Mouse (Mus musculus) lung, postnatal 0 days (tissue): ENCODE data around the gene Nudt4. TPM values are rescaled to one million over a fixed set of nuclear protein-coding genes. Genes with fewer than 3 reads are reported as not detected.

Source experiments
- ATAC-seq: fragments of 200-750 bp; cut with Nextera tagmentation; 2 replicates; pipeline ENCODE4 v1.8.0; 2017; ENCODE audit warnings: moderate library complexity
- DNase-seq: peaks from one replicate; pipeline ENCODE4 v3.0.0-alpha.2; 2016; ENCODE audit warnings: low spot score
- H3K27ac ChIP-seq: fragments of 300-500 bp; sonication (generic); 2 replicates; pipeline ENCODE4 v1.5.1; 2014; ENCODE audit warnings: antibody characterized with exemption, mild to moderate bottlenecking, low read length, mixed read lengths
- H3K27me3 ChIP-seq: fragments of 300-500 bp; sonication (generic); replicated peaks from 2 replicates; pipeline ENCODE4 v1.6.1; 2014; ENCODE audit warnings: low read length, mixed read lengths; ENCODE audit not compliant: insufficient read depth
- H3K36me3 ChIP-seq: fragments of 300-500 bp; sonication (generic); 2 replicates; pipeline ENCODE4 v1.6.1; 2014; ENCODE audit warnings: low read length, mixed read lengths; ENCODE audit not compliant: insufficient read depth
- H3K4me1 ChIP-seq: fragments of 300-500 bp; sonication (generic); 2 replicates; pipeline ENCODE4 v1.6.1; 2014; ENCODE audit warnings: antibody characterized with exemption, low read depth, low read length, mixed read lengths; ENCODE audit not compliant: insufficient read depth
- H3K4me2 ChIP-seq: fragments of 300-500 bp; sonication (generic); replicated peaks from 2 replicates; pipeline ENCODE4 v1.6.1; 2014; ENCODE audit warnings: low read depth, mild to moderate bottlenecking, low read length, moderate library complexity, mixed read lengths
- H3K4me3 ChIP-seq: fragments of 300-500 bp; sonication (generic); 2 replicates; pipeline ENCODE4 v1.5.1; 2014; ENCODE audit warnings: low read depth, low read length
- H3K9ac ChIP-seq: fragments of 300-500 bp; sonication (generic); replicated peaks from 2 replicates; pipeline ENCODE4 v1.6.1; 2014; ENCODE audit warnings: low read depth, mild to moderate bottlenecking
- H3K9me3 ChIP-seq: fragments of 300-500 bp; sonication (generic); 2 replicates; pipeline ENCODE4 v1.6.1; 2016; ENCODE audit warnings: low read length, mixed read lengths
- CTCF ChIP-seq: IDR thresholded peaks from 2 replicates; pipeline ENCODE4 v1.5.1; 2016; ENCODE audit warnings: antibody characterized with exemption, mild to moderate bottlenecking
- EP300 ChIP-seq: IDR thresholded peaks from 2 replicates; pipeline ENCODE4 v1.6.1; 2016; ENCODE audit warnings: antibody characterized with exemption, mild to moderate bottlenecking, control low read depth
- WGBS: fragments of 180-500 bp; shearing (Covaris S2); extraction: QIAGEN DNeasy Blood & Tissue Kit; methylation state at CpG from one replicate; pipeline ENCODE4 v1.1.7; 2014; 5-methylcytosine and 5-hydroxymethylcytosine counted together
- polyA plus RNA-seq: library from polyadenylated mRNA; unstranded; fragments of >200 nt; fragmentation: Nextera tagmentation; extraction: Ambion mirVana; gene quantifications from 2 replicates; pipeline ENCODE4 v1.2.1, GENCODE M21; 2015

Nudt4 gene
- polyA plus RNA-seq, 1 experiment from 2014 or later = 50.3 TPM

- no peaks in the 10 kb centered on the region for H3K36me3 ChIP-seq
- TF ChIP-seq CTCF = no peak
- TF ChIP-seq EP300 = no peak
- no peak for ATAC-seq
- no peak for DNase-seq
- no peak overlapping the region for H3K27ac ChIP-seq
- H3K4me2 ChIP-seq = no peak overlapping the region
- H3K9ac ChIP-seq = no peak overlapping the region
- no peaks in the 10 kb centered on the region for H3K27me3 ChIP-seq
- no peaks in the 10 kb centered on the region for H3K9me3 ChIP-seq
- H3K4me3 ChIP-seq = no peak overlapping the region
- peaks cover 8% of the 10 kb centered on the region; the same call in 1 of the 2 replicates for H3K4me1 ChIP-seq
- WGBS = 31% methylated on average over 2 of the region's 2 CpGs
Observed at GRCm38 (mm10) chr10:95569441-95569840, 5.5 kb upstream of the Nudt4 start.

DNA sequence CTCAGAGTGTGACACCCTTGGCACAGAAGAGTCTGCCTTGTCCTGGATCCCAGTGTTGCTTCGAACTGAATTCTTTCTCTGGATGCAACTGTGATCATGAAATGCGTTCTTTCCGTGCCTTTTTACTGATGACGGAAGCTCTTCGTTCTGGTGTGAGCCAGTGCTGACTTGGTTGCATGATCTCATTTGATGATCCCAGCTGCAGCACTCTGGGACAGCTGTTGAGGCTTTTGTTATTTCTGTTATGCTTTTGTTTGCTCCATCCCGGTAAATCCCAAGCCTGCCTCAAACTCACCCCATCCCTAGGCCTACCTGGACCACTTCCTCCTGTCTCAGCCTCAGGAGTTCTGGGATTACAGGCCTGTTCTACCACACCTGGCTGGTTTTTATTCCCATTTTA lies 4.1 kb upstream of the Nudt4 start:
- H3K4me3 ChIP-seq = no peak overlapping the region
- no peaks in the 10 kb centered on the region for H3K9me3 ChIP-seq
- H3K9ac ChIP-seq = no peak overlapping the region
- 82% methylated on average over 6 of the region's 6 CpGs for WGBS
- no peaks in the 10 kb centered on the region for H3K36me3 ChIP-seq
- no peak for DNase-seq
- no peak for TF ChIP-seq EP300
- no peak for TF ChIP-seq CTCF
- peaks cover 8% of the 10 kb centered on the region; the same call in 1 of the 2 replicates for H3K4me1 ChIP-seq
- no peak overlapping the region for H3K4me2 ChIP-seq
- H3K27me3 ChIP-seq = no peaks in the 10 kb centered on the region
- no peak overlapping the region for H3K27ac ChIP-seq
- ATAC-seq = no peak

DNA sequence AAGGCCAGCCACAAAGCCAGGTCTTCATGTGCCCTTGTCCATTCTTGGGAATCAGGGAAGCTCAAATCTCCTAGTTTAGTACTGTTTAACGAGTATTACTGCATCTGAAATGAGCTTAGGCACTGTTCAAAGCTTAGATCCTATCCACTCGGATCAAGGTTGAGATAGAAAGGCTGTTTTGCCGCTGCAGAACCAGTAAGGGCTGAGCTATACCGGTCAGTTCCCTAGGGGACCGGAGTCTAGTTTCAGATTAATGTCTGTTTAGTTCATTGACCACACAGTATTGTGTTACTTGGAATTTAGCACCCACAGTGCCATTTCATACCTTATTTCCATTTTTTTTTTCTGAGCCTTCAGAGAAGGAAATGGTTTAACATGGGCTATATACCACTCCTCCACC lies 3.6 kb upstream of the Nudt4 start:
- H3K4me1 ChIP-seq = peaks cover 8% of the 10 kb centered on the region; the same call in 1 of the 2 replicates
- H3K4me3 ChIP-seq = no peak overlapping the region
- ATAC-seq (no peak), DNase-seq (no peak)
- H3K27ac ChIP-seq = no peak overlapping the region
- H3K9ac ChIP-seq = no peak overlapping the region
- H3K9me3 ChIP-seq = no peaks in the 10 kb centered on the region
- no peaks in the 10 kb centered on the region for H3K36me3 ChIP-seq
- no peak overlapping the region for H3K4me2 ChIP-seq
- H3K27me3 ChIP-seq = no peaks in the 10 kb centered on the region
- WGBS = 80% methylated on average over 5 of the region's 5 CpGs
- no peak for TF ChIP-seq EP300
- TF ChIP-seq CTCF = no peak

GRCm38 (mm10) chr10:95566786-95567185 lies 2.8 kb upstream of the Nudt4 start:
- H3K4me3 ChIP-seq = no peak overlapping the region
- H3K27ac ChIP-seq = no peak overlapping the region
- ATAC-seq (no peak), DNase-seq (no peak)
- no peak overlapping the region for H3K4me2 ChIP-seq
- no peaks in the 10 kb centered on the region for H3K36me3 ChIP-seq
- TF ChIP-seq CTCF (no peak), EP300 (no peak)
- no peaks in the 10 kb centered on the region for H3K27me3 ChIP-seq
- WGBS = 84% methylated on average over 3 of the region's 3 CpGs
- H3K9me3 ChIP-seq = no peaks in the 10 kb centered on the region
- peaks cover 8% of the 10 kb centered on the region; the same call in 1 of the 2 replicates for H3K4me1 ChIP-seq
- no peak overlapping the region for H3K9ac ChIP-seq

GRCm38 (mm10) chr10:95565156-95565854 lies 1.4 kb upstream of the Nudt4 start:
- 22% methylated on average over 14 of the region's 14 CpGs for WGBS
- Histone ChIP-seq H3K9ac (no peak overlapping the region), H3K9me3 (no peaks in the 10 kb centered on the region), H3K4me2 (peak overlapping the region; percentile 22; the same call in 1 of the 2 replicates), H3K36me3 (no peaks in the 10 kb centered on the region), H3K27me3 (no peaks in the 10 kb centered on the region), H3K27ac (no peak overlapping the region; the same call in 1 of the 2 replicates), H3K4me3 (no peak overlapping the region), H3K4me1 (peaks cover 13% of the 10 kb centered on the region; the same call in 1 of the 2 replicates)
- ATAC-seq (no peak), DNase-seq (peak; percentile 37)
- TF ChIP-seq CTCF (no peak), EP300 (no peak)

- Histone ChIP-seq H3K4me3 (peak overlapping the region; percentile 93), H3K36me3 (no peaks in the 10 kb centered on the region), H3K27ac (peak overlapping the region; percentile 87), H3K27me3 (no peaks in the 10 kb centered on the region), H3K4me1 (peaks cover 13% of the 10 kb centered on the region; the same call in 1 of the 2 replicates), H3K4me2 (peak overlapping the region; percentile 62), H3K9ac (peak overlapping the region; percentile 81), H3K9me3 (no peaks in the 10 kb centered on the region)
- ATAC-seq (peak; percentile 50), DNase-seq (peak; percentile 50)
- TF ChIP-seq CTCF = no peak
- TF ChIP-seq EP300 = no peak
- under 1% methylated on average over 57 of the region's 65 CpGs for whole genome bisulfite sequencing
Observed at GRCm38 (mm10) chr10:95562859-95563841, 796 bp downstream of the Nudt4 start.
